Mouse (Mus musculus) liver, embryonic 15.5 days (tissue): Measurements from ENCODE around the gene Pcif1. TPM values are rescaled to one million over a fixed set of nuclear protein-coding genes. Genes with fewer than 3 reads are reported as not detected.

ENCODE experiments used
- ATAC-seq: fragments of 200-750 bp; cut with Nextera tagmentation; 2 replicates; pipeline ENCODE4 v1.8.0; 2017; ENCODE audit warnings: moderate number of reproducible peaks, mild to moderate bottlenecking, moderate library complexity; ENCODE audit not compliant: insufficient read depth
- H3K27ac ChIP-seq: fragments of 300-500 bp; sonication (generic); replicated peaks from 2 replicates; pipeline ENCODE4 v1.5.1; 2015; ENCODE audit warnings: mild to moderate bottlenecking, inconsistent platforms
- H3K27me3 ChIP-seq: fragments of 300-500 bp; sonication (generic); 2 replicates; pipeline ENCODE4 v1.6.1; 2015; ENCODE audit warnings: mild to moderate bottlenecking, inconsistent platforms
- H3K36me3 ChIP-seq: fragments of 300-500 bp; sonication (generic); replicated peaks from 2 replicates; pipeline ENCODE4 v1.6.1; 2015; ENCODE audit warnings: moderate library complexity, mild to moderate bottlenecking, inconsistent platforms
- H3K4me1 ChIP-seq: fragments of 300-500 bp; sonication (generic); replicated peaks from 2 replicates; pipeline ENCODE4 v1.6.1; 2015; ENCODE audit warnings: inconsistent platforms
- H3K4me2 ChIP-seq: fragments of 300-500 bp; sonication (generic); 2 replicates; pipeline ENCODE4 v1.6.1; 2015; ENCODE audit warnings: moderate library complexity, mild to moderate bottlenecking, inconsistent platforms
- H3K4me3 ChIP-seq: fragments of 300-500 bp; sonication (generic); replicated peaks from 2 replicates; pipeline ENCODE4 v1.5.1; 2015; ENCODE audit warnings: mild to moderate bottlenecking, inconsistent platforms
- H3K9ac ChIP-seq: fragments of 300-500 bp; sonication (generic); 2 replicates; pipeline ENCODE4 v1.6.1; 2015; ENCODE audit warnings: moderate library complexity, mild to moderate bottlenecking, inconsistent platforms
- H3K9me3 ChIP-seq: fragments of 300-500 bp; sonication (generic); replicated peaks from 2 replicates; pipeline ENCODE4 v1.6.1; 2016; ENCODE audit warnings: inconsistent platforms
- WGBS: fragments of 180-500 bp; shearing (Covaris S2); methylation state at CpG from one replicate; pipeline ENCODE4 v1.1.7; 2015; ENCODE audit warnings: mixed read lengths; ENCODE audit not compliant: insufficient replicate concordance; 5-methylcytosine and 5-hydroxymethylcytosine counted together
- polyA plus RNA-seq: library from polyadenylated mRNA; unstranded; fragments of >200 nt; fragmentation: Nextera tagmentation; extraction: Ambion mirVana; gene quantifications from 2 replicates; pipeline ENCODE4 v1.2.1, GENCODE M21; 2015

The Pcif1 gene
- polyA plus RNA-seq, 1 experiment from 2014 or later: 40.7 TPM

DNA sequence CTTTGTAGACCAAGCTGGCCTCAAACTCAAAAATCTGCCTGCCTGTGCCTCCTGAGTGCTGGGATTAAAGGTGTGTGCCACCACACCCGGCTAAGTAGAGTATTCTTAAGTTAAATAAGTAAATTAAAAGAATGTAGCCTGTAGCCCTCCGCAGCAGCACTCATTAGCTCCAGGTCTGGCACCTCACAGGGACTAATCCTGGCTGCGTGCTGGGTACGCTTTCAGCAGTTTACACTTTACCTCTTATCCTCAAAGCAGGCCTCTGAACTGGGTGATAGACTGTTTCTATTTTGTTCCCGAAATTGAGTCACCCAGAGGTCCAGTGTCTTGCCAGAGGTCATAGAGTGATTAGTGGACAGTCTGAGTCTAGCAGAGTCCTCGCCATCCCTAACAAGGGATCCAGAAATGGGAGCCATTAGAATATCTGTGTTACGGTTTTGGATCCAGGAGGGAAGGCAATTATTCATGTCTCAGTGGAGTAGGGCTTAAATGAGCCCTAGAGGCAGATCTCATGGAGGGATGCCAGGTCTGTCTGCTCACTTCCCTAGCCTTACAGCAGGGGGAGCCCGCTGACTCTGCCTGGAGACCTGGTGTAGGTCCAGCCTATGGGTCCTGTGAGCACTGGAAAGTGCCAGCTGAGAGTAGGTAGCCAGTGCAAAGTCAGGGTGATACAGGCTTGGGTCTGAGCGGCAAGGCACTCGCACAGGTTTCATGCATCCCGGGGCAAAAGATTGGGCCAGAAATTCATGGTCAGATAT, 45.2 kb downstream of the Pcif1 start:
- Histone ChIP-seq H3K36me3 (peaks cover 6% of the 10 kb centered on the region; the same call in 1 of the 2 replicates), H3K4me1 (no peaks in the 10 kb centered on the region), H3K27me3 (peaks cover 22% of the 10 kb centered on the region), H3K9ac (no peak overlapping the region), H3K9me3 (no peaks in the 10 kb centered on the region), H3K4me2 (no peak overlapping the region), H3K27ac (no peak overlapping the region), H3K4me3 (no peak overlapping the region)
- 30% methylated on average over 11 of the region's 11 CpGs for WGBS
- ATAC-seq: peak; percentile 47; the same call in 1 of the 2 replicates

DNA sequence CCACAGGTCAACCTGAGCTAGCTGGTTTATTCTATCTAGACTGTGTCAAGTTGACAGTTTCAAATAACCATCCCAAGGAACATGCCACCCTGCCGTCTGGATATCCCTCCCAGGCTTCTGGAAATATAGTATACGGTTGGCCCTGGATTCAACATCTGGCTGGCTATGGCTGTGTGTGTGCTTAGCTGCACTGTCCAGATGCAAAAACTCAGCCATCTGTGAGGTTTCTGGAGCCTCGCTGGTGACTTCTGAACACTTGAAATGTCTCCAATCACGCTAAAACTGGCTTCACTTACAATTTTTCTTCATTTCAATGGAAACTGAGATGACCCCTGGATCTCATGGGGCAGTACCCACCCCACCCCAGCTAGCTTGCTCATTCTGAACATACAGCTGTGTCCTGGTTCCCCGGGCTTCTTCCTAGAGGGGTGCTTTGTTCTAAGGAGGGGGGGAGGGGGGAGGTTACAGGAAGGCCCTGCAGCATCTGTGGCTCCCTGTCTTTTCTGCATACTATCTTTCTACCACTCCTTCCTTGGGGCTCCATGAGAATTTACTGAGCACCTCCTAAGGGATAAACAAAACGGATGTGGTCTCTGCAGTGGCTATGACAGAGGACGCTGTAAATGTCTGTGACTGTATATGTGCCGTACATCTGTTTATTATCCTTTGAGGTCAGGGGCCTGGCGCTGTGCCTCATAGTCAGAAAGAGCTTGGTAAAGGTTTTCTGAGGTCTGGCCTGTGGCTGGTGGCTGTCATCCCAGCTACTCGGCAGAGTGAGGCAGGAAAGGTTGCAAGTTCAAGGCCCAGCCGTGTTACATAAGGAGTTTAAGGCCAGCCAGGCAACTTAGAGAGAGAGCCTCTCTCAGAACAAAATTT, 51.8 kb downstream of the Pcif1 start:
- Histone ChIP-seq H3K4me2 (no peak overlapping the region), H3K27ac (no peak overlapping the region), H3K27me3 (peaks cover 84% of the 10 kb centered on the region), H3K36me3 (no peaks in the 10 kb centered on the region), H3K4me3 (no peak overlapping the region), H3K4me1 (no peaks in the 10 kb centered on the region), H3K9ac (no peak overlapping the region), H3K9me3 (no peaks in the 10 kb centered on the region)
- WGBS: 39% methylated on average over 11 of the region's 11 CpGs
- no peak for ATAC-seq

DNA sequence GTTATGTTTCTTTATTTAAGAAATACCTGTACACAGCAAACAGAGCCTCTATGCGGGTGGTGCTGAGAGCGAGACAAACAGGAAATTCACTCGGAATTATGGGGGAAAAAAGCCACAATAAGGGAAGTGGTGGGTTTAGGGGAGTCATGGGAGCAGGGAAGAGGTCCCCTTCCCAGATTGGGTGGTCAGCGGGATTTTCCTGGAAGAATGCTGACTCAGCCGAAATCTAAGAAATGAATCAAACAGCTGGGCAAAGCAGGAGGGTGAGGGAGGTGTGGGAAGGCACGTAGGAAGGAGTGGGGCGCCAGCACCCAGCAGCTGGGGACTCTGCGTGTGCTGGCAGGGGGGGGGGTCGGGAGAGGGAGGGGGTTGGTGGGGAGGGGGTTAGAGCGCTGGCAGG, 54.4 kb downstream of the Pcif1 start:
- H3K9me3 ChIP-seq: no peaks in the 10 kb centered on the region
- no peak overlapping the region for H3K27ac ChIP-seq
- no peak overlapping the region for H3K4me2 ChIP-seq
- no peak overlapping the region for H3K9ac ChIP-seq
- H3K4me1 ChIP-seq: peaks cover 3% of the 10 kb centered on the region; the same call in 1 of the 2 replicates
- H3K36me3 ChIP-seq: no peaks in the 10 kb centered on the region
- no peak overlapping the region for H3K4me3 ChIP-seq
- 26% methylated on average over 10 of the region's 10 CpGs for WGBS
- peaks cover 94% of the 10 kb centered on the region for H3K27me3 ChIP-seq
- no peak for ATAC-seq

DNA sequence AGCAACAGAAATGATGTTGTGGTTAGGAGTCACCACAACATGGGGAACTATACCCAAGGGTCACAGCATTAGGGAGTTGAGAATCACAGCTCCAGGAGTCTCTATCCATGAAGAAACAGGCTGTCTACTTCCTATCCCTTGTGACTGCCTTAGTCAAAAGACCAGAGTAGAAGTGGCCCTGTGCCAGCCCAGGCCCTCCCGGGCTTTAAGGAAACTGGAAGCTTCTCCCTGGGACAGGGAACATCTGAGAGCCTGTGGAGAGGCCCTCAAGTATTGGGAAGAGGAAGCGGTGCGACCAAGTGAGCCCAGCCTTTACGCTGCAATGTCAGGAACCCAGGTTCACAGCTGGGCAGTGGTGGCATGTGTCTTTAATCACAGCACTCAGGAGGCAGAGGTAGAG, 56.9 kb downstream of the Pcif1 start:
- Histone ChIP-seq H3K4me2 (no peak overlapping the region), H3K4me3 (no peak overlapping the region), H3K9me3 (no peaks in the 10 kb centered on the region), H3K27ac (no peak overlapping the region), H3K27me3 (peaks cover 100% of the 10 kb centered on the region), H3K36me3 (no peaks in the 10 kb centered on the region), H3K4me1 (peaks cover 10% of the 10 kb centered on the region; the same call in 1 of the 2 replicates), H3K9ac (no peak overlapping the region)
- ATAC-seq: no peak
- WGBS: 46% methylated on average over 4 of the region's 4 CpGs

DNA sequence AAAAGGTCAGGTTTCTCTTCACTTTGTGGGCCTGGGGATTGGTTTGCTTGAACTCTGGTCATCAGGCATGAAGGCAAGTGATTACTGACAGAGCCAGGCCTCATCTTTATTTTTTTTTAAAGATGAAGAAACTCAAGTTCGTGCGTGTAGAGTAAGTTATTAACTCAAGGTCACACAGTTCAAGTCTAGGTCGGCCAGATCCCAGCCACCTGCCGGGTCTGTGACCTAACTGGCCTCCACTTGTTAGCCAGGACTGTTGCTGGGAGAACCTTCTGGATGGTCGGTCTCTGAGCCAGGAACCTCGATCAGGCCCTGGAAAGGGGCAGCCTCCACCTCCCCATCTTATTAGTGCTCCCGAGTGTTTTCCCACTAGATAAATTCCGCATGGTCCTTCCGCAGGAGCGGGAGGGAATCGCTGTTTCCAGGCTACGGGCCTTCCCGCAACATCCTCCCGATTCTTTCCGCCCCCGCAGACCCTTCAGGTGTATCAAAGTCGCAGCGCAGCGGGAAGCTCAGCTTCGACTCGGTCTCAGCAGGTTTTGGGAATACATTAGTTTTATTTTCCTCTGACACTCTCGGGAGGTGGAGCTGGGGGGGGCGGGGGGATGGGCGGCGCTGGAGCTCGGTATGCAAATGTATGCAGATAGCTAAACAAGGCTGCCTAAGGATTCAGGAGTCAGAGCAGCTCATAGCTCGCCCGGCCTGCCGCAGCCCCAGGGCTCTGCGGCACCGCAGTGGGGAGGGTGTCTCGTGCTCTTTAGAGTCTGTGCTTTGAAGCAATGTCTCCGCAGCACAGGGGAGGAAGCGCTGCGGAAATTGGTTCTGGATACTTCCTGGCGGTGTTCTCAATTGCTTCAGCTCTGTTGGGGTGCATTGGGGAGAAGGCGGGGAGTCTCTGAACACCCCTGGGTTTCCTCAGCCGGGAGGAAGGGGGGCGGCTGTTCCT, 59.3 kb downstream of the Pcif1 start:
- H3K36me3 ChIP-seq: no peaks in the 10 kb centered on the region
- H3K4me3 ChIP-seq: peak overlapping the region; percentile 21
- WGBS: 4% methylated on average over 39 of the region's 39 CpGs
- peaks cover 99% of the 10 kb centered on the region for H3K27me3 ChIP-seq
- no peaks in the 10 kb centered on the region for H3K9me3 ChIP-seq
- no peak overlapping the region for H3K9ac ChIP-seq
- peaks cover 16% of the 10 kb centered on the region for H3K4me1 ChIP-seq
- no peak overlapping the region for H3K27ac ChIP-seq
- ATAC-seq: 0 out of 2 replicates have a peak, but pooled peaks have one; percentile 14
- H3K4me2 ChIP-seq: peak overlapping the region; percentile 57

DNA sequence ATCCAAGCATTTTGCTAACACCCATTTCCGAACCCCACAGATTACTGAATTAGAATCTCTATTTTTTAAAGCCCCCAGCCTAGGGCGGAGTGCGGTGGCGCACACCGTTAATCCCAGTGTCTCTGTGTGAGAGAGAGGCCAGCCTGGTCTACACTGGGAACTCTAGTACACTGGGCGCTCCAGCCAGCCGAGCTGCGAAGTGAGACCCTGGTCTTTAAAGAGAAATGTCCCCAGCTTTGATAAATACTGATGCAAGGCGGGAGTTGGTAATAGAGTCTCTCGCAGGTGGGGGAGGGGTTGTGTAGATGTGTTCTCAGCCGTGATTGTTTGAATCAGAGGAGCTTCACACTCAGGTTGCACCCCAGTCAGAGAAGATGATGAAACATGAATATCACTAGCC, 60.0 kb downstream of the Pcif1 start:
- H3K4me2 ChIP-seq: peak overlapping the region; percentile 57
- peaks cover 16% of the 10 kb centered on the region for H3K4me1 ChIP-seq
- H3K27me3 ChIP-seq: peaks cover 92% of the 10 kb centered on the region
- H3K27ac ChIP-seq: no peak overlapping the region
- no peak for ATAC-seq
- no peak overlapping the region for H3K9ac ChIP-seq
- peak overlapping the region; percentile 21; the same call in 1 of the 2 replicates for H3K4me3 ChIP-seq
- WGBS: 4% methylated on average over 11 of the region's 11 CpGs
- H3K9me3 ChIP-seq: no peaks in the 10 kb centered on the region
- no peaks in the 10 kb centered on the region for H3K36me3 ChIP-seq

DNA sequence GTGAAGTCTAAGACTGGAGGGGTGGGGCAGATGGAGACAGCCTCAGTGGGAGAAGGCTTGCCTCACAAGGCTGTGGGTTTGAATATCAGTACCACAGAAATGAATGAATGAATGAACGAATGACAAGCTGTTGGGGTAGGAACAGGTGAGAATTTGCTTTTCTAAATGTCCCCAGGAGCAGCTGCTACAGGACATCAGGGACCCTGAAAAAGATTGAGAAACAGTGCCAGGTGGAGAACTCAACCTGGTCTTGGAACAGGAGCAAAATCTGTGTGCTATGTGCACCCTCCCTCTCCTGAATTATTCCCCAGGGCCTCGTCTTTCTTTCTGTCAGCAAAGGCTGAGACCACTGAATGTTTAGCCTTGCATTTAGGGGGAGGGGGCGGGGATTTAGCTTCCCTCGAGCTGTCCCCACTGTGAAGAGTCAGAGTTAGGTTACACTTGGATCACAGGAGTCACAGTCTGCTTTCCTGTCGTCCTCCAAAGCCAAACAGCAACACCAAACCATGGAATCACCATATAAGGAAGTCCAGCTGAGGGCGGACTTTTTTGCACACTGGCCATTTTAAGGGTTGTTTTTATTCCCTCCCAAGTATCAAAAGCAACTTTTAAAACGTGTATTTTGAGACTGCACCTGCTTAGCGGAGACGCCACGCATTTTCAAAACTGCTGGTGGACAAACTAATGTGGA, 61.2 kb downstream of the Pcif1 start, which contains the start of gene Mmp9:
Gene Mmp9 (plus strand): TSS at position 641 of the 691 bp plus-strand sequence.
- H3K27me3 ChIP-seq: peaks cover 86% of the 10 kb centered on the region
- 20% methylated on average over 10 of the region's 10 CpGs for WGBS
- ATAC-seq: no peak

DNA sequence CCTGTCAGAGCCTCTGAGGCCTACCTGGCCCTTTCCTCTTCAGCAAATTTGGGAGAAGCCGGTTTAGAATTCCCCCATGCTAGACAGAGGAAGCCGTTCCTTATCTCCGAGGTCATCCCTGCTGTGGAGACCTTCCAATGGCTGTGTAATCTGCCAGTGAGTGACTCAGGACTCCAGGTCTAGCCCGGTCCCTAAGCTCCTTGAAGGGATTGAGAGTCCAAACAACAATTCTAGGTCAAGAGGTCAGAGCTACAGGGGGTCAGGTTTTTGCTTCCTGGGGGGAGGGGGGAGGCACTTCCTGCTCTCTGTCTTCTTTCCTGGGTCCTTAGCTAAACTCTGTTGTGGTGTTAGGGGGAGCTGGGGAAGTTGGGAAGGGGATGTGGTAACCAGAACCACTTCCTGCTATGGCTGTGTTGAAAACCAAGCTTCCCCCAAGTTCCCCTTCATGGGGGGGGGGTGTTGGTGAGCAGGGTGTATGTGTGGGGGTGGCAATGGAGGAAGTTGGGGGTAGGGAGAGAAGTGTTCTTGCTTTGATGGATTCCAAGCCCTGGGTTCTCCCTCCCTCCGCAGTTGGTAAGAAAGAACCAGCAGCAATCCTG, 63.7 kb downstream of the Pcif1 start:
- no peak overlapping the region for H3K27ac ChIP-seq
- peaks cover 84% of the 10 kb centered on the region for H3K27me3 ChIP-seq
- no peaks in the 10 kb centered on the region for H3K36me3 ChIP-seq
- H3K9ac ChIP-seq: no peak overlapping the region
- H3K9me3 ChIP-seq: no peaks in the 10 kb centered on the region
- H3K4me1 ChIP-seq: peaks cover 16% of the 10 kb centered on the region
- peak; percentile 31 for ATAC-seq
- WGBS: under 1% methylated on average over 5 of the region's 5 CpGs
- H3K4me2 ChIP-seq: 0 out of 2 replicates have a peak overlapping the region, but pooled peaks have one; percentile 1
- H3K4me3 ChIP-seq: no peak overlapping the region

More for the DNA sequence above, 61.2 kb downstream of the Pcif1 start, which contains the start of gene Mmp9:
- no peak within 1 kb of the TSS for H3K4me3 ChIP-seq
- no peaks in the 10 kb centered on the region for H3K9me3 ChIP-seq
- H3K4me2 ChIP-seq: no peak within 1 kb of the TSS; the same call in 1 of the 2 replicates
- peaks cover 16% of the 10 kb centered on the region for H3K4me1 ChIP-seq
- no peak within 1 kb of the TSS for H3K27ac ChIP-seq
- no peaks in the 10 kb centered on the region for H3K36me3 ChIP-seq
- no peak within 1 kb of the TSS for H3K9ac ChIP-seq
